Mouse (Mus musculus): ENCODE data around the gene Lrrc8d. TPM values are rescaled to one million over a fixed set of nuclear protein-coding genes. Genes with fewer than 3 reads are reported as not detected.
A peak's percentile ranks its signal among the peaks of the same experiment; 100 is the strongest.

Lrrc8d gene
- total and polyA plus RNA-seq, 3 experiments = 11.4 to 258 (median 21.9) TPM

DNA sequence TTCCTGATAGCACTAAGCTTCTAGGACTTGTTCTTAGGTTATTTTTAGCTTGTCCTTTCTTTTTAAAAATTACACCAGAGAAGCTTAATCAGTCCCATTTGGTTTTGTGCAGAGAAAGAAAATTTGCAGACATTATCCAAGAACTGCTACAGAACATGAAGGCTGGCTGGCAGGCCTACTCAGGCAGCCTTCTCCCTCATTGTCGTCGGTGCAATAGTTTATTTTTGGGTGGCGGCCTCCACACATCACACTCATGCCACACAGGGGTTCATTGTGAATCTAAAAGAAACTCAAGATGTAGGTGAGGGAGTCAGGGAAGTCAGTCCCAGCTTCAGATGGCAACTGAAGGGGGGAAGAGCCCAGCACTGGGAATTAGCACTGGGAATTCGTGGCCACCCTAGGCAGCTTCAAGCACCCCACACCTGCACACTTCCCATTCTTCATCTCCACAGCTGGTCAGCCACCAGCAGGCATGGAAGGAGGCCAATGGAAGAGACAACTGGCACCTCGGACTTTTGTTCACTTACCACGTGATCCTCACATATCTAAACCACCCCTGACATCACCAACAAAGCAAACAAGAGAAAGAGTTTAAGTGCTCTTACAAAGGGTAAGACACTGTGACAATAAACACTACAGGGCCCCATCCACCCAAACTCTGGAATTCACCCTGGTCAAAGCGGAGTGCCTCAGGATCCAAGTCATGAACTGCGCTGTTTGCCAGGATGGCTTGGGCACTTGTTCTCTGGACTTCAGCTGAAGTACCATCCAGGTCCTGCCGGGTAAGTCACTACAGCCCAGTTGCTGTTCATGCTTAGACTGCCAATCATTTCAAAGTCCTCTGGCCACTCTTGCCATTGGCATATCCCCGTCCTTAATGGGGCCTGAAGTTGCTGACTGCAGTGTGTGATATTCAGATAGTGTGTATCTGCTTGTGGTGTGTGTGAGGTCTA, 9.0 kb upstream of the Lrrc8d start:
- H3K27me3 ChIP-seq (ENCODE audit: control insufficient read depth in 1 of 2, insufficient read depth in 2 of 2, low read length in 2 of 2) = no peaks in the 10 kb centered on the region
- no peak overlapping the region for H3K9ac ChIP-seq (ENCODE audit: control insufficient read depth, low read depth, low read length, poor library complexity, severe bottlenecking)
- H3K9me3 ChIP-seq (replicated peaks; ENCODE audit: insufficient read depth, low read length) = no peaks in the 10 kb centered on the region
- H3K27ac ChIP-seq (ENCODE audit: control insufficient read depth, low read depth, low read length) = no peak overlapping the region
- no peak for DNase-seq (ENCODE audit: low read depth, low spot score)
- no peaks in the 10 kb centered on the region for H3K79me2 ChIP-seq (ENCODE audit: control insufficient read depth, insufficient read depth, low read length, poor library complexity)
- no peaks in the 10 kb centered on the region for H3K4me1 ChIP-seq (ENCODE audit: control insufficient read depth in 1 of 2, insufficient read depth in 2 of 2, low read length in 2 of 2)
- TF ChIP-seq SMC3 (IDR thresholded peaks at IDR 0.05; ENCODE audit: low read depth, low read length) = no peak
- no peak for TF ChIP-seq CHD2 (IDR thresholded peaks at IDR 0.05; ENCODE audit: low read length)
- TF ChIP-seq MYB (IDR thresholded peaks at IDR 0.05; ENCODE audit: low read depth, low read length) = no peak
- no peak for TF ChIP-seq CTCF (IDR thresholded peaks at IDR 0.05 in 2 of 3, conservative IDR thresholded peaks at IDR 0.05 in 1 of 3; ENCODE audit: control insufficient read depth in 1 of 3, insufficient read depth in 1 of 3, low read depth in 2 of 3, low read length in 3 of 3, poor library complexity in 1 of 3, severe bottlenecking in 1 of 3)
- no peak for TF ChIP-seq USF2 (IDR thresholded peaks at IDR 0.05; ENCODE audit: borderline replicate concordance in 1 of 2, insufficient read depth in 1 of 2, low read depth in 1 of 2, low read length in 2 of 2)
- no peak for TF ChIP-seq ZKSCAN1 (IDR thresholded peaks at IDR 0.05; ENCODE audit: low read depth, low read length)
- no peak for TF ChIP-seq MEF2A (IDR thresholded peaks at IDR 0.05; ENCODE audit: extremely low read depth, insufficient replicate concordance, low read depth, low read length, poor library complexity, severe bottlenecking)
- no peak for TF ChIP-seq NRF1 (IDR thresholded peaks at IDR 0.05; ENCODE audit: insufficient read depth, low read depth, low read length, poor library complexity, severe bottlenecking)
- no peak for TF ChIP-seq KAT2A (conservative IDR thresholded peaks at IDR 0.05; ENCODE audit: low read depth, low read length)
- TF ChIP-seq RAD21 (IDR thresholded peaks at IDR 0.05; ENCODE audit: low read depth, low read length) = no peak
- no peak for TF ChIP-seq HCFC1 (IDR thresholded peaks at IDR 0.05; ENCODE audit: low read depth, low read length)
- TF ChIP-seq NELFE (IDR thresholded peaks at IDR 0.05; ENCODE audit: low read depth, low read length) = no peak
- no peak for TF ChIP-seq CHD1 (IDR thresholded peaks at IDR 0.05; ENCODE audit: low read depth, low read length)
- no peak for TF ChIP-seq POLR2AphosphoS5 (IDR thresholded peaks at IDR 0.05; ENCODE audit: borderline replicate concordance, low read depth, low read length)
- TF ChIP-seq TCF12 (IDR thresholded peaks at IDR 0.05; ENCODE audit: low read depth, low read length) = no peak
- TF ChIP-seq ZC3H11A (IDR thresholded peaks at IDR 0.05; ENCODE audit: low read depth, low read length) = no peak
- H3K36me3 ChIP-seq (ENCODE audit: control insufficient read depth in 1 of 2, insufficient read depth in 2 of 2, low read length in 2 of 2) = no peaks in the 10 kb centered on the region
- no peak overlapping the region for H3K4me3 ChIP-seq (ENCODE audit: control insufficient read depth in 1 of 2, insufficient read depth in 1 of 2, low read depth in 2 of 2, low read length in 2 of 2)

DNA sequence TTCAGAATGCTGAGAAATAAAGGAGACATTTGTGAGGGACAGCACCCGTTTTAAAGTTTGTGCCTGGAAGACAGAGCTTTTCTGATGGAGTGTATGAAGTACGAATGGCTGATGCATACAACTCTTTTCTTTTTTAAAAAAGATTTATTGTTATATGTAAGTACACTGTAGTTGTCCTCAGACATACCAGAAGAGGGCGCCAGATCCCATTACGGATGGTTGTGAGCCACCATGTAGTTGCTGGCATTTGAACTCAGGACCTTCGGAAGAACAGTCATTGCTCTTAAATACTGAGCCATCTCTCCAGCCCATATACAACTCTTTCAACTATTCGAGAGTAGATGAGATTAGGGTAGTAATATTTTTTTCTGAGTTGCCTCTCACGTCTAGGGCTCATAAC, 8.1 kb upstream of the Lrrc8d start:
- H3K9me3 ChIP-seq (replicated peaks; ENCODE audit: insufficient read depth, low read length) = no peaks in the 10 kb centered on the region
- no peaks in the 10 kb centered on the region for H3K79me2 ChIP-seq (ENCODE audit: control insufficient read depth, insufficient read depth, low read length, poor library complexity)
- H3K27ac ChIP-seq (ENCODE audit: control insufficient read depth, low read depth, low read length) = no peak overlapping the region
- peak; percentile 72 for DNase-seq (ENCODE audit: low read depth, low spot score)
- H3K27me3 ChIP-seq (ENCODE audit: control insufficient read depth in 1 of 2, insufficient read depth in 2 of 2, low read length in 2 of 2) = no peaks in the 10 kb centered on the region
- no peak overlapping the region for H3K9ac ChIP-seq (ENCODE audit: control insufficient read depth, low read depth, low read length, poor library complexity, severe bottlenecking)
- no peaks in the 10 kb centered on the region for H3K36me3 ChIP-seq (ENCODE audit: control insufficient read depth in 1 of 2, insufficient read depth in 2 of 2, low read length in 2 of 2)
- TF ChIP-seq ZC3H11A (IDR thresholded peaks at IDR 0.05; ENCODE audit: low read depth, low read length) (peak; percentile 90), SMC3 (IDR thresholded peaks at IDR 0.05; ENCODE audit: low read depth, low read length) (peak; percentile 91), MYB (IDR thresholded peaks at IDR 0.05; ENCODE audit: low read depth, low read length) (no peak), RAD21 (IDR thresholded peaks at IDR 0.05; ENCODE audit: low read depth, low read length) (peak; percentile 75), SIN3A (IDR thresholded peaks at IDR 0.05; ENCODE audit: low read length) (0 out of 2 replicates have a peak, but pooled peaks have one; percentile 23), CTCF (IDR thresholded peaks at IDR 0.05 in 2 of 3, conservative IDR thresholded peaks at IDR 0.05 in 1 of 3; ENCODE audit: control insufficient read depth in 1 of 3, insufficient read depth in 1 of 3, low read depth in 2 of 3, low read length in 3 of 3, poor library complexity in 1 of 3, severe bottlenecking in 1 of 3) (peak; percentile 51 to 75 (median 69)), ZKSCAN1 (IDR thresholded peaks at IDR 0.05; ENCODE audit: low read depth, low read length) (no peak), JUND (IDR thresholded peaks at IDR 0.05; ENCODE audit: low read depth, low read length) (0 out of 2 replicates have a peak, but pooled peaks have one; percentile 33)
- no peak overlapping the region for H3K4me3 ChIP-seq (ENCODE audit: control insufficient read depth in 1 of 2, insufficient read depth in 1 of 2, low read depth in 2 of 2, low read length in 2 of 2)
- no peaks in the 10 kb centered on the region for H3K4me1 ChIP-seq (ENCODE audit: control insufficient read depth in 1 of 2, insufficient read depth in 2 of 2, low read length in 2 of 2)

Data from MEL (cell line).